Mouse (Mus musculus): Measurements from ENCODE around the gene Rab27a. TPM values are rescaled to one million over a fixed set of nuclear protein-coding genes. Genes with fewer than 3 reads are reported as not detected.

The Rab27a gene
- polyA plus RNA-seq, 1 experiment from 2014 or later = 1.1 TPM

GRCm38 (mm10) chr9:73079801-73080325, 35.2 kb downstream of the Rab27a start:
- Histone ChIP-seq H3K9me3 (ENCODE audit: control insufficient read depth, low read length) (no peaks in the 10 kb centered on the region), H3K9ac (no peak overlapping the region), H3K27me3 (ENCODE audit: control insufficient read depth, insufficient read depth, low read length) (no peaks in the 10 kb centered on the region), H3K4me1 (replicated peaks; ENCODE audit: control insufficient read depth, insufficient read depth, low read length) (no peaks in the 10 kb centered on the region), H3K4me3 (replicated peaks; ENCODE audit: low read length) (no peak overlapping the region), H3K27ac (no peak overlapping the region), H3K4me2 (replicated peaks) (no peak overlapping the region), H3K36me3 (replicated peaks; ENCODE audit: control insufficient read depth, insufficient read depth) (no peaks in the 10 kb centered on the region)
- DNase-seq (ENCODE audit: low spot score) = no peak
- WGBS = 31% methylated on average over 7 of the region's 7 CpGs
- no peak for ATAC-seq (ENCODE audit: low FRiP score)

- H3K36me3 ChIP-seq (replicated peaks; ENCODE audit: control insufficient read depth, insufficient read depth) = no peaks in the 10 kb centered on the region
- H3K4me2 ChIP-seq (replicated peaks) = no peak overlapping the region
- H3K4me1 ChIP-seq (replicated peaks; ENCODE audit: control insufficient read depth, insufficient read depth, low read length) = no peaks in the 10 kb centered on the region
- DNase-seq (ENCODE audit: low spot score) = no peak
- no peak for ATAC-seq (ENCODE audit: low FRiP score)
- 78% methylated on average over 8 of the region's 8 CpGs for WGBS
- H3K27me3 ChIP-seq (ENCODE audit: control insufficient read depth, insufficient read depth, low read length) = no peaks in the 10 kb centered on the region
- no peak overlapping the region for H3K27ac ChIP-seq
- no peak overlapping the region for H3K4me3 ChIP-seq (replicated peaks; ENCODE audit: low read length)
- no peak overlapping the region for H3K9ac ChIP-seq
- no peaks in the 10 kb centered on the region for H3K9me3 ChIP-seq (ENCODE audit: control insufficient read depth, low read length)
These were observed 37.8 kb downstream of the Rab27a start for GRCm38 (mm10) chr9:73082291-73083000.

- H3K27ac ChIP-seq = no peak overlapping the region
- no peak overlapping the region for H3K4me3 ChIP-seq (replicated peaks; ENCODE audit: low read length)
- 82% methylated on average over 6 of the region's 6 CpGs for WGBS
These were observed 39.3 kb downstream of the Rab27a start for GRCm38 (mm10) chr9:73083956-73084355.

GRCm38 (mm10) chr9:73085845-73086244, 41.2 kb downstream of the Rab27a start:
- no peak for DNase-seq (ENCODE audit: low spot score)
- H3K4me2 ChIP-seq (replicated peaks) = no peak overlapping the region
- H3K27me3 ChIP-seq (ENCODE audit: control insufficient read depth, insufficient read depth, low read length) = no peaks in the 10 kb centered on the region
- 87% methylated on average over 6 of the region's 6 CpGs for WGBS
- no peaks in the 10 kb centered on the region for H3K4me1 ChIP-seq (replicated peaks; ENCODE audit: control insufficient read depth, insufficient read depth, low read length)
- no peaks in the 10 kb centered on the region for H3K9me3 ChIP-seq (ENCODE audit: control insufficient read depth, low read length)
- H3K4me3 ChIP-seq (replicated peaks; ENCODE audit: low read length) = no peak overlapping the region
- ATAC-seq (ENCODE audit: low FRiP score) = no peak
- H3K9ac ChIP-seq = no peak overlapping the region
- H3K36me3 ChIP-seq (replicated peaks; ENCODE audit: control insufficient read depth, insufficient read depth) = no peaks in the 10 kb centered on the region
- H3K27ac ChIP-seq = no peak overlapping the region

More at GRCm38 (mm10) chr9:73083956-73084355, 39.3 kb downstream of the Rab27a start:
- ATAC-seq (ENCODE audit: low FRiP score) (no peak), DNase-seq (ENCODE audit: low spot score) (no peak)
- Histone ChIP-seq H3K4me1 (replicated peaks; ENCODE audit: control insufficient read depth, insufficient read depth, low read length) (no peaks in the 10 kb centered on the region), H3K4me2 (replicated peaks) (no peak overlapping the region), H3K9ac (no peak overlapping the region), H3K36me3 (replicated peaks; ENCODE audit: control insufficient read depth, insufficient read depth) (no peaks in the 10 kb centered on the region), H3K27me3 (ENCODE audit: control insufficient read depth, insufficient read depth, low read length) (no peaks in the 10 kb centered on the region), H3K9me3 (ENCODE audit: control insufficient read depth, low read length) (no peaks in the 10 kb centered on the region)

GRCm38 (mm10) chr9:73087121-73087520, 42.5 kb downstream of the Rab27a start:
- Histone ChIP-seq H3K4me3 (replicated peaks; ENCODE audit: low read length) (no peak overlapping the region), H3K9me3 (ENCODE audit: control insufficient read depth, low read length) (no peaks in the 10 kb centered on the region), H3K36me3 (replicated peaks; ENCODE audit: control insufficient read depth, insufficient read depth) (no peaks in the 10 kb centered on the region), H3K4me1 (replicated peaks; ENCODE audit: control insufficient read depth, insufficient read depth, low read length) (no peaks in the 10 kb centered on the region), H3K9ac (no peak overlapping the region), H3K4me2 (replicated peaks) (no peak overlapping the region), H3K27me3 (ENCODE audit: control insufficient read depth, insufficient read depth, low read length) (no peaks in the 10 kb centered on the region), H3K27ac (no peak overlapping the region)
- ATAC-seq (ENCODE audit: low FRiP score) = no peak
- 58% methylated on average over 8 of the region's 8 CpGs for WGBS
- DNase-seq (ENCODE audit: low spot score) = no peak

- H3K9me3 ChIP-seq (ENCODE audit: control insufficient read depth, low read length) = no peaks in the 10 kb centered on the region
- H3K36me3 ChIP-seq (replicated peaks; ENCODE audit: control insufficient read depth, insufficient read depth) = no peaks in the 10 kb centered on the region
- H3K4me2 ChIP-seq (replicated peaks) = no peak overlapping the region
- H3K4me3 ChIP-seq (replicated peaks; ENCODE audit: low read length) = no peak overlapping the region
- H3K27me3 ChIP-seq (ENCODE audit: control insufficient read depth, insufficient read depth, low read length) = no peaks in the 10 kb centered on the region
- no peaks in the 10 kb centered on the region for H3K4me1 ChIP-seq (replicated peaks; ENCODE audit: control insufficient read depth, insufficient read depth, low read length)
- WGBS = 78% methylated on average over 5 of the region's 5 CpGs
- no peak overlapping the region for H3K27ac ChIP-seq
- no peak for ATAC-seq (ENCODE audit: low FRiP score)
- no peak for DNase-seq (ENCODE audit: low spot score)
- H3K9ac ChIP-seq = no peak overlapping the region
These were observed 42.9 kb downstream of the Rab27a start for GRCm38 (mm10) chr9:73087581-73087980.

- no peak for DNase-seq (ENCODE audit: low spot score)
- no peaks in the 10 kb centered on the region for H3K36me3 ChIP-seq (replicated peaks; ENCODE audit: control insufficient read depth, insufficient read depth)
- H3K4me3 ChIP-seq (replicated peaks; ENCODE audit: low read length) = no peak overlapping the region
- no peak overlapping the region for H3K4me2 ChIP-seq (replicated peaks)
- H3K9me3 ChIP-seq (ENCODE audit: control insufficient read depth, low read length) = no peaks in the 10 kb centered on the region
- H3K4me1 ChIP-seq (replicated peaks; ENCODE audit: control insufficient read depth, insufficient read depth, low read length) = no peaks in the 10 kb centered on the region
- 81% methylated on average over 16 of the region's 16 CpGs for WGBS
- ATAC-seq (ENCODE audit: low FRiP score) = no peak
- H3K27me3 ChIP-seq (ENCODE audit: control insufficient read depth, insufficient read depth, low read length) = no peaks in the 10 kb centered on the region
- no peak overlapping the region for H3K9ac ChIP-seq
- H3K27ac ChIP-seq = no peak overlapping the region
These were observed 44.7 kb downstream of the Rab27a start for GRCm38 (mm10) chr9:73089222-73089920.

GRCm38 (mm10) chr9:73090121-73090520, 45.5 kb downstream of the Rab27a start:
- no peaks in the 10 kb centered on the region; the same call in 1 of the 2 replicates for H3K4me1 ChIP-seq (replicated peaks; ENCODE audit: control insufficient read depth, insufficient read depth, low read length)
- no peak overlapping the region for H3K4me3 ChIP-seq (replicated peaks; ENCODE audit: low read length)
- WGBS = 76% methylated on average over 10 of the region's 10 CpGs
- H3K9me3 ChIP-seq (ENCODE audit: control insufficient read depth, low read length) = no peaks in the 10 kb centered on the region
- H3K27me3 ChIP-seq (ENCODE audit: control insufficient read depth, insufficient read depth, low read length) = no peaks in the 10 kb centered on the region
- no peak overlapping the region for H3K9ac ChIP-seq
- ATAC-seq (ENCODE audit: low FRiP score) = no peak
- no peak overlapping the region for H3K4me2 ChIP-seq (replicated peaks)
- H3K27ac ChIP-seq = no peak overlapping the region
- no peak for DNase-seq (ENCODE audit: low spot score)
- H3K36me3 ChIP-seq (replicated peaks; ENCODE audit: control insufficient read depth, insufficient read depth) = no peaks in the 10 kb centered on the region

- H3K36me3 ChIP-seq (replicated peaks; ENCODE audit: control insufficient read depth, insufficient read depth) = no peaks in the 10 kb centered on the region
- H3K4me1 ChIP-seq (replicated peaks; ENCODE audit: control insufficient read depth, insufficient read depth, low read length) = no peaks in the 10 kb centered on the region; the same call in 1 of the 2 replicates
- DNase-seq (ENCODE audit: low spot score) (peak; percentile 83), ATAC-seq (ENCODE audit: low FRiP score) (no peak)
- no peaks in the 10 kb centered on the region for H3K27me3 ChIP-seq (ENCODE audit: control insufficient read depth, insufficient read depth, low read length)
- WGBS = 0% methylated on average over 1 of the region's 1 CpGs
- no peak overlapping the region for H3K27ac ChIP-seq
- H3K9ac ChIP-seq = no peak overlapping the region
- H3K4me2 ChIP-seq (replicated peaks) = no peak overlapping the region
- H3K4me3 ChIP-seq (replicated peaks; ENCODE audit: low read length) = no peak overlapping the region
- no peaks in the 10 kb centered on the region for H3K9me3 ChIP-seq (ENCODE audit: control insufficient read depth, low read length)
These were observed 47.1 kb downstream of the Rab27a start for GRCm38 (mm10) chr9:73091747-73092146.

Data from hindbrain, embryonic 14.5 days (tissue).